Mouse (Mus musculus) C2C12 (cell line): ENCODE measurements around the gene Ryk.

Experiments used
- CEBPB ChIP-seq: IDR thresholded peaks from one replicate; pipeline ENCODE4 v1.6.1; 2011; ENCODE audit warnings: low read depth, mild to moderate bottlenecking, control low read depth, moderate library complexity
- CTCF ChIP-seq: IDR thresholded peaks from one replicate; pipeline ENCODE4 v1.5.1; 2011; ENCODE audit not compliant: control insufficient read depth, insufficient read depth, insufficient read length
- FOSL1 ChIP-seq: IDR thresholded peaks from one replicate; pipeline ENCODE4 v1.8.0; 2011; ENCODE audit warnings: mild to moderate bottlenecking, low read length; ENCODE audit not compliant: poor library complexity, insufficient read depth, severe bottlenecking
- MAX ChIP-seq: IDR thresholded peaks from one replicate; pipeline ENCODE4 v1.6.1; 2011; ENCODE audit warnings: mild to moderate bottlenecking, control low read depth

- no peak for TF ChIP-seq CTCF
- no peak for TF ChIP-seq CEBPB
- TF ChIP-seq FOSL1, result no peak
- TF ChIP-seq MAX, result no peak
Observed at GRCm38 (mm10) chr9:102834414-102834741, 339 bp upstream of the Ryk start.
